Mouse (Mus musculus): ENCODE measurements around the gene March5.
"Not testable (repeated sequence)": the region's sequence is repeated elsewhere in the genome, so short reads cannot be mapped to it uniquely, and the experiment has no call there.

March5 gene

DNA sequence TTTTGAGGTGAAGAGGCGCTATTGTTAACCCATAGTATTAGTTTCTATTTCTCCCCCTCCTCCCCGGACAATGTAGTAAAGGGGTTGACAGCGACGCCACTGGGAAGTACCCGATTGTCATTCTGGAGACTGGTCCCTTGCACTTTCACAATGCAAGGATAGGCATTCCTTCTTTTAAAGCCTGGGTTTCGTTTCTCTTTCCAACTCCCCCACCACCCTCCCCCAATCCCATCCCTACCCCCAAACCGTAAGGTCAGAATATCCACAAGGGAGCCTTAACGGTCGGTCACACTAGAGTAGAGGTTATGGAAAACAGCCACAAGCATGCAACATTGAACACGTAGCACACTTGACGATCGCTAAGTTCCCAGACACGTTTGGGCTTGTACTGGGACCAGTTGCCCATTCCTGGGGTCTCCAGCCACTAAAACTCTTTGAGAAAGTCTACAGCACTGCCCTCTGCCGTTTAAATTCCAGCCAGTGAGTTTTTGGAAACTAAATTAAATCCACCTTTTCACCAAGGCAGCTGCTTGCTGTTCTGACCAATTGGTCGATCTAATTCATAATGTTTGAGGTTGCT, 923 bp downstream of the March5 start, which contains the start of gene Cpeb3:
Gene Cpeb3 (minus strand): TSS at position 426 of the 580 bp plus-strand sequence.
- DNase-seq (ENCODE audit: low read depth in 1 of 2, low spot score in 2 of 2): peak in 1 of 2 experiments; percentile 19

DNA sequence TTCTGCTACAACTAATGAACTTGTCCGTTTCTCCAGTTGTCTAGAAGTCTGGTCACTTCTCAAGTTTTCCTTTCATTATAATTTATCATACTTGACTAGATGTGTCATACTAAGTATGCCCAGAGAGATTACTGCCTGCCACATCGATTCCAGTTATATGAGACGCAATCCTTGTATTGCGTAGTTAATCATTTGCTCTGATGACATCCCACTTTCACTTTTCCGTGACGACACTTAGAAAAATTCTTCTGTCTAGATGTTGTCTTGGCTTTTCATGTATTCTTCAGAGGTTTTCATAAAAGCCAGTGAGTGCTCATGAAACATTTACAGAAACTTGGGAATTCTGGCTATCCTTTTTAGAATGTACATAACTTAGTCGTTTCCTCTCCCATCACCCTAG, 1.6 kb downstream of the March5 start:
- no peak for DNase-seq (ENCODE audit: low read depth in 1 of 2, low spot score in 2 of 2)

DNA sequence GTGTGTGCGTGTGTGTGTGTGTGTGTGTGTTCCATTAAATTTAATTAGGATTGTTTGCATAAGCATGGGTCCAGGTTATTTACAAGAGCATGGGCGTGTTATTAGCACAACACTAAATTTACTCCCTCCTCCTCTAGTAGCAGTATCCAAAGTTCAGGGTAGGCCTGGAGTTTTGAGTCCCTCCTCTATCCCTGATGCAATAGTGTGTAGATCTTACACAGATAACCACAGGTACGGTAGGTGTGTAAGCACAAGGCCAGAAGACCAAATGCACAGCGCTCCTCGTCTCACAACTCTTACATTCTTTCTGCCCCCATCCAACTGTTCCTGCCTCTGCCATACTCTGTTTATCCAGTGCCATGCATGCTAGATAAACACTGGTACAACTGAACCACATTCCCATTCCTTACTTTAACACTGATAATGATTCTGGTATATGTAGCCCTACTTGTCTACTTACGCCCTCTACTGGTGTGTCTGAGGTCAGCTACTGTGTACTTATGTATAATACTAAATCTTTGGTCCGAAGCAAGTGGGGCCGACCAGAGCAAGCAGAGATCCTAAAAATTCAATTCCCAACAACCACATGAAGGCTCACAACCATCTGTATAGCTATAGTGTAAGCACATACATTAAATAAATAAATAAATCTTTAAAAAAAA, 2.3 kb downstream of the March5 start:
- DNase-seq (ENCODE audit: low read depth in 1 of 2, low spot score in 2 of 2): no peak

DNA sequence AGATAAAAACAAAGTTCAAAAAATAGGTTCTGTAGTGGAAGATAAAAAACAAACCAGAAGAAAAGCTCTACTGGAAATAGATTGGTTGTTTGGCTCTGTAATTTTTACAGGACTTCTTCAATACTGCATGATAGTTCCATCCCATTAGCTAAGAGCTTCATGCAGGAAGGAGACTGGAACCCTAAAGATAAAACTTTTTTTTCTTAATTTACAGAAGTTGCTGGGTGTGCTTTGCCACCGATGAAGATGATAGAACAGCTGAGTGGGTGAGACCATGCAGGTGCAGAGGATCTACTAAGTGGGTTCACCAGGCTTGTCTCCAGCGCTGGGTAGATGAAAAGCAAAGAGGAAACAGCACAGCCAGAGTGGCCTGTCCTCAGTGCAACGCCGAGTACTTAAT, 3.1 kb downstream of the March5 start:
- no peak for DNase-seq (ENCODE audit: low read depth in 1 of 2, low spot score in 2 of 2)

DNA sequence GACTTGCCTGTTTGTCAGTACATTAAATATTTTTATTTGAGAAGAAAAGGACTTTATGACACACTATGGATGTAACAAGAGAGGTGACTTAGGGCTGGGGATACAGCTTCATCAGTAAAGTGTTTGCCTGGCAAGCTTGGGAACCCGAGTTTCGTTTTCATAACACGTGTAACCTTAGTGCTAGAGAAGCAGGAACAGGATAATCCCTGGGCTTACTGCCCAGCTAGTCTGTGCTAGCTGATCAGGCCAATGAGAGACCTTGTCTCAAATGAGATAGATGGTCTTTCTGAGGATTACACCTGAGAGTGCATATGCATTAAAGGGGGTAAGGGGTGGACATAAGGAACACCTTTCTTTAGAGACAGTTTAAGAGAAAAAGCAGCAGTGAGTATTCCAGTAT, 4.1 kb downstream of the March5 start:
- DNase-seq (ENCODE audit: low read depth in 1 of 2, low spot score in 2 of 2): no peak

DNA sequence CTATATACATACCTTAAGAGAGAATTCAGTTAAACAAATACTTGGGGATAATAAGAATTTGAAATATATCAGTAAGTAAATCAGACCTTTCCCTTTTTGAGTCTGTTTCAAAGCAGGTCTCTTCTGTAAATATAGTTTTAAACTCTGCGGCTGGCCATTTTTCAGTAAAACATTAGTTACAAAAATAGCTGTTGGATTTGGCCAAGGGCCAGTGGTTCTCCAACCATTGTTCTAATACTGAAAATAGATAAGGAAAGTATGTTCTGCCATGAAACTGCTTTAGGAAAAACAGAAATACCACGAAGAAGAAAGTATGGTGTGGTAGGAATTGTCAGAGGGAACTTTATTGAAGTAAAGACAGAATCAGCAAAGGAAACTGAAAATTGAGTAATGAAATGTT, 7.4 kb downstream of the March5 start:
- DNase-seq (ENCODE audit: low read depth in 1 of 2, low spot score in 2 of 2): no peak

DNA sequence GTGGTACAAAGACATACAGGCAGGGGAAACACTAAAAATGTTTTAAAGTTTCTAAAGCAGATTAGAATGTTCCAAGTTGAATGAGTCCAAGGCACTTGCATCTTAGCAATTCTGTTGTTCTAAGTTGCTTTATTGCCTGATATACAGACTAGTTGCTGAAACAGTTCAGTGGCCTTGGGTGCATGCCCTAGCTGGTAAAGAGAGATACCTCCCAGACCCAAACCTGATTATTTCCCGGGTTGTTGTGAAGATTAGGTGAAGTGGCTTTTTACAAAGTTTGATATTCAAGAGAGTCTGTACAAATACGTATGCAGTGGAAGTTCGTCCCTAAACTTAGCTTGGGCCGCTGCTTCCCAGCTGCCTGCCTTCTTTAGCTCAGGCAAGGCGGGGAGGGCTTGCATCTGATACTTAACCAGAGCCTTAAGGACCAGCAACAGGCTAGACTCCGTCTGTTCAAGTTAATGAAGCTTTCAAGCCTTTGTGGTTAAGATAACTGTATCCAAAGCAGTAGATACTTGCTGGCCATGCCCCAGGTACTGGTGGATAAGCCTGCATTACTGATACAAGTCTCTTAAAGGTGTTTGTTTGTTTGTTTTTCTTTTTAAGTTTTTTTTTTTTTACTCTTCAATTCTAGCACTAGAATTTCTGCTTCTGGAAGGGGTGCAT, 18.0 kb downstream of the March5 start:
- no peak for DNase-seq (ENCODE audit: low read depth in 1 of 2, low spot score in 2 of 2)

DNA sequence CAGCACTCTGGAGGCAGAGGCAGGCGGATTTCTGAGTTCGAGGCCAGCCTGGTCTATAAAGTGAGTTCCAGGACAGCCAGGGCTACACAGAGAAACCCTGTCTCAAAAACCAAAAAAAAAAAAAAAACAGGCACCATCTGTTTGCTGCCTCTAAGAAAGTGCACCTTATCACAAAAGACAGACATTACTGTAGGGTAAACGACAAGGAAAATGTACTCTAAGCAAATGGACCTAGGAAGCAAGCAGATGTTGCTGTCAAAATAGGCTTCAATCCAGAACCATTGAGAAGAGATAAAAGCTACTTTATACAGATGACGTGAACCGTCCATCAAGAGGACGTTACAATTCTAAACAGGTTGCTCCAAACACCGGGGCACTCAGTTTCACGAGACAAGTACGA, 25.3 kb downstream of the March5 start:
- not testable (repeated sequence) for DNase-seq (ENCODE audit: low read depth in 1 of 2, low spot score in 2 of 2)

DNA sequence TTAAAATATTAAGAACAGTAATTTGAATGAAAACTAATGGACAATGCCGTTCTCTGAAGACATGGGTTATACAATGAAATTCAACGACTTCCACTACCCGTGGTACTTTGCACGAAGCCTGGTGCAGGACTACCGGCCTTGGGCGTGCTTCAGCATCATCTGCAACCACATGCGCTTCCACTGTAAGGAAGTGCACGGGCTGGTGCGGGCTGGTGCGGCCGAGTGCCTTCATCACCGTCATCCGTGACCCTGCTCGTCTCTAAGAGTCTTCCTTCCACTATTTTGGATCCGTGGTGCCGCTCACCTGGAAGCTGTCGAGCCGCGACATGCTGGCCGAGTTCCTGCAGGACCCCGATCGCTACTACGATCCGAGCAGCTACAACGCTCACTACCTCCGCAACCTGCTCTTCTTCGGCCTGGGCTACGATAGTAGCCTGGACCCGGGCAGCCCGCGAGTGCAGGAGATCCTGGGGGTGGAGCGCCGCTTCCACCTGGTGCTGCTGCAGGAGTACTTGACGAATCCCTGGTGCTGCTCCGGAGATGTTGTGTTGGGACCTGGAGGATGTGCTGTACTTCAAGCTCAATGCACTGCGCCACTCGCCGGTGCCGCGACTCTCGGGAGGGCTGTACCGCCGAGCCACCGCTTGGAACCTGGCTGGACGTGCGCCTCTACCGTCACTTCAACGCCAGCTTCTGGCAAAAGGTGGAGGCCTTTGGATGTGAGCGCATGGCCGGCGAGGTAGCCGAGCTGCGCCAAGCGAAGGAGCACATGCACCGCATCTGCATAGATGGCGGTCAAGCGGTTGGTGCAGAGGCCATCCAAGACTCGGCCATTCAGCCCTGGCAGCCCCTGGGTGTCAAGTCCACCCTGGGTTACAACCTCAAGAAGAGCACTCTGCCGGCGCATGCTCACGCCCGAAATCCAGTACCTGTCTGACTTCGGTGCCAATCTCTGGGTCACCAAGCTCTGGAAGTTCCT, 26.5 kb downstream of the March5 start:
- no peak for DNase-seq (ENCODE audit: low read depth in 1 of 2, low spot score in 2 of 2)

DNA sequence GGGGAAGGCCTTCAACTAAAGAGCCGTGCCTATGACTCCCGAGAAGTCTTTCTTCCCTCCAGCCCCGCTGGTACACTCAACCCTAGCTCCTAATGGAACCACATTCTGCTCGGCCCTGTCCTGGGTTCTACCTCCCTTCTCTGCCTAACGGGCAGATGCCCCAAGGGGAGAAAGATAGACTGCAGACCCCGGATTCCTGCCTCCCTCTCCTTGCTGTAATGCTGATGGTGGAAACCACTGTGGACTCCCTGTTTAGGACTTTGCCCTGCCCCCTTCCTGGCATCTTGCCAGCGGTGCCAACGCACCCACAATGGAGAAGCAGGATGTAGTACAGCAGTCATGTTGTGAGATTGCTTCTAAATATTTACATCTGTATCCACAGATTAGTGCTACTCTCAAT, 28.5 kb downstream of the March5 start:
- DNase-seq (ENCODE audit: low read depth in 1 of 2, low spot score in 2 of 2): no peak

DNA sequence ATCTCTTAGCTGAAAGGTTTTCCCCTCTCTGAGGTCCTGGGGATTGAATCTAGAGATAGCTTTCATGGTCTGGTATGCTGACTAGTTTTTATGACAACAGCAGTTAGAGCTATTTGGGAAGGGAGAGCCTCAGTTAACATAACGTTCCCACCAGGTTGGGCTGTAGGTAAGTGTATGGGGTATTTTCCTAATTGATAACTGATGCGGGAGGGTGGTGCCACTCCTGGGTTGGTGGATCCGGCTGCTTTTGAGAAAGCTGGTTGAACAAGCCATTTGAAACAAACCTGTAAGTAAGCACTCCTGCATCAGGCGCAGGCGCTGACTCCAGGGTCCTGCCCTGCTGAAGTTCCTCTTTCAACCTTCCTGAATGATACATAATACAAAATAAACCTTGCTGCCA, 30.0 kb downstream of the March5 start:
- DNase-seq (ENCODE audit: low read depth in 1 of 2, low spot score in 2 of 2): no peak

DNA sequence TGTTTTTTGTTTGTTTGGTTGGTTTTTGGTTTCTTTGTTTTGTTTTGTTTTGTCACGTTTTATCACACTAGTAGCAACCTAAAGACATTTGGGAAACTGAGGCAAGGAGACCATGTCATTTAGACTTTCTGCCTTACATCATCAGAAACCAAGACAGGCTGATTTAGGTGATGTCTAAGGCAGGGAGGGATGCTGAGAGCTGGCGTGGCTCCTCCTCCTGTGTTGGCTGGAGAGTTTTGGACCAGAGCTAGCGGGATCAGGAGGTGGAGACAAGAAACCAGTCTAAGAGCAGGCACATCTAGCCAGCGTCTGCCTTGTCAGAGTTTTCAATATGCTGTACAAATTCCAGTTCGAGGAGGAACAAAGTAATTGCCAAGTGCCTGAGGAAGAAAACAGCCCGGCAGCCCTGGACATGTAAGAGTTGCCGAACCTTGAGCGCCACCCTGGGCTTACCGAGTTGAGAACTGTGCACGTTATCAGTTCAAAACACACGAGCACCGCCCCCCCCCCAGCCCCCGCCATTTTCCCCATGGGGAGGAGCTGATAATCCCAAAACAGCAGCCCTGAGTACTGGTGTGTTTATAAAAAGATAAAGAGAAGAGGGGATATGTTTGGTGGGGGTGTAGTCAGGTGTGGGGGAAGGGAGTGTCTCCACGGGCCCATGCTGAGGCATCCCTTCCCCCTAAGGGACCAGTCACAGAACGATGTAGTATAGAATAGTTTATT, 30.5 kb downstream of the March5 start:
- DNase-seq (ENCODE audit: low read depth in 1 of 2, low spot score in 2 of 2): no peak

DNA sequence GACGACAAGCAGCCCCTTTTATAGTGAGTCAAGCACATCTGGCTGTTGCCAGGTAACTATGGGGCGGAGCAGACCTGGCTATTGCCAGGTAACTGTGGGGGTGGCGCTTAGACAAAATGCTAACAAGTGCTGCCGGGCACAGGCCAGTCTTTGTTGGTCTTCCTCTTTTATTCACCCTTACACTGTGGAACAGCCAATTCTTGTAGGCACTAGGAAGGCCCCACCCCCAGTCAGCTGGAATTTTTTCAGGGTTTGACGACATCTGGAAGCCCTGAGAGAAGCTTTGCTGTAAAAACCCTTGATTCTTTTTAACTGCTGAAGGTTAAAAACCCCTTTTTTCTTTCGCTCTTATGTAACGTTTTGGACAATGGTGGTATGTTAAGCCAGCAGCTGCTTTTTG, 31.3 kb downstream of the March5 start:
- DNase-seq (ENCODE audit: low read depth in 1 of 2, low spot score in 2 of 2): no peak

DNA sequence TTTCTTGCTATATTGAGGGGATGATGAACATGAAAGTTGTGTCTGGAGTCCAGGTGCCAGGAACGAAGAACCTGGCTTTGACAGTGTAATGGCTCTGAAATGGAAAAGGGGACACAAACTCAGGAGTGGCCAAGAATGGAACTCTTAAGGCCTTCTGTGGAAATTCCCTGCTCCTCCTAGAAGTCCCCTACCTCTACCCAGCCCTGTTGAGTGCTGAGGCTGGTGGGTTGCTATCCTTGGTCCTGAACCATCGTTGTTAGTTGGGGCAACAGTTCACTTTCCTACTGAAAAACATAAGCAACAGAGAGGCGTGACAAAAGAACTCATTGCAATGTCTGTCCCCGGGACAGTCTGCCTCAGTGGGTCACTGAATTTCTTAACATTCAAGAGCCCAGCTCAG, 31.8 kb downstream of the March5 start:
- DNase-seq (ENCODE audit: low read depth in 1 of 2, low spot score in 2 of 2): no peak

DNA sequence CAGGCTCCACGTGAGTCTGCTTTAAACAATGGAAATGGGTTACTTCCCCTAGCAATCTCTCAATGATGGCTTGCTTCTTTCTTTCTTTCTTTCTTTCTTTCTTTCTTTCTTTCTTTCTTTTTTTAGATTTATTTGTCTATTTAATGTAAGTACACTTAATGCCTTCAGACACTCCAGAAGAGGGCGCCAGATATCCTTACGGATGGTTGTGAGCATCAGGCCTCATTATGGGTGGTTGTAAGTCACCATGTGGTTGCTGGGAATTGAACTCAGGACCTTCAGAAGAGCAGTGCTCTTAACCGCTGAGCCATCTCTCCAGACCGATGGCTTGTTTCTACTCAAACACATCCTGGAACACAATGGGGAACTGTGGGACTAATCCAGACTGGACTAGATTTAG, 33.9 kb downstream of the March5 start:
- DNase-seq (ENCODE audit: low read depth in 1 of 2, low spot score in 2 of 2): no peak

DNA sequence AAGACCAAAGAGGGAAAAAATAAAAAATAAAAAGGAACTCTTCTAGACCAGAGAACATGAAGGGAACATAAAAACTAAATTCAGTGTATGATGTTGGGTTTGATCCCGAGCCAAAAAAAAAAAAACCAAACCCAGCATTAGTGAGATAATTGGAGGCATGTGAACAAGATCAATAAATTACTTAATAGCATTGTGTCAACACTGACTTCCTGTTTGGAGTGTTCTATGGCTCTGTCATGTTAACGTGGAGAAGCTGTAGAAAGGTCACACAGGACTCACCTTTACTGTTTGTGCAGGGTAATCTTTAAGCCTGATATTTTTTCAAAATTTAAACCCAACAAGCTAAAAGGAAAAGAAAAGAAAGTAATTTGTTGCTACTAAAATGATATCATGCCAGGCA, 35.4 kb downstream of the March5 start:
- no peak for DNase-seq (ENCODE audit: low read depth in 1 of 2, low spot score in 2 of 2)

DNA sequence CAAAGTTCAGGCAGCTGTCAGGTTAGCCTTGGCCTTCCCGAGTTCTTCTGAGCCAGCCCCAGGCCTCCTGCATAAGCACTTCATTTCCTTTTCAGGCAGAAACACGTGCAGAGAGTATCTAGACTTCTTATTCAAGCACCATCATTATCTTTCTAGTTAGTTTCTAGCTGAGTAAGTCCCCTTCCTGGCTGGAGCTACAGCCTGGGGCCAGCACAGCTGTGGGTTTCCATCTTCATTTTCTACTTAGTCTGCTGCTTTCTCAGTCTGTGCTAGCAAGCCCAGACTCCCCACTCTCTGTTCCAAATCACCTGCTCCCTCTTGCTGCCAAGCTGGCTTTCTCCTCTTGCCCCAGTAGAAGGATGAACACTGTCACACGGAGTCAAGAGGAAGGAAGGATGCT, 39.5 kb downstream of the March5 start:
- no peak for DNase-seq (ENCODE audit: low read depth in 1 of 2, low spot score in 2 of 2)

DNA sequence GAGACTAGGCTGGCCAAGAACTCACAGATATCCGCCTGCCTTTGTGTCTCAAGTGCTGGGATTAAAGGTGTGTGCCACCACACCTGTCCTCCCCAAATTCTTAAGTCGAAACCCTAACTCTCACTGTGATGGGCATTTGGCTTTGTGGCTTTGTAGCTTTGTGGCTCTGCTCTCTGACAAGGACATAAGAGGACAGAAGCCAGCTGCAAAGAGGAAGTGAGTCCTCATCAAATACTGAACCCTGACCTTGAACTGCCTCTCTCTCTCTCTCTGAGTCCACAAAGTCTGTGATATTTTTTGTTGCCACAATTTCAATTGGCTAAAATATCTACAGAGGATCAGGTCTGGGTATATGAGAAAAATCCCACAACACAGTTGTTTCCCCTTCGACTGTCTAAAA, 40.9 kb downstream of the March5 start:
- no peak for DNase-seq (ENCODE audit: low read depth in 1 of 2, low spot score in 2 of 2)

DNA sequence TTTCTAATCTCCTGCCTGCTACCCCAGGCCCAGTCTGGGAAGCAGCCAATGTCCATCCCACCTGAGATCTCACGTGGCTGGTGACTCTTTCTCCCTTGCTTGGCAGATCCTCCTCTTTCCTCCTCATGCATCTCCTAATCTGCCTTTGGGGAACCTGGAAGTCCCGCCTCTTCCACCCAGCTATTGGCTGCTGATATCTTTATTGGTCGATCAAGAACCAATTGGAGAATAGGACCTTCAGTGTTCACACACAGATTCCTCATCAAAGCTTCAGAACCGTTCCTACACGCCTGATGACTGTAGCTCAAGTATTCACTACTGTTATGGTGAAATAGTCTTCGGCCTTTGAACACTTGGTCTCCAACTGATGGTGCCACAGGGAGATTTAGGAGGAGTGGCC, 44.8 kb downstream of the March5 start:
- DNase-seq (ENCODE audit: low read depth in 1 of 2, low spot score in 2 of 2): no peak

DNA sequence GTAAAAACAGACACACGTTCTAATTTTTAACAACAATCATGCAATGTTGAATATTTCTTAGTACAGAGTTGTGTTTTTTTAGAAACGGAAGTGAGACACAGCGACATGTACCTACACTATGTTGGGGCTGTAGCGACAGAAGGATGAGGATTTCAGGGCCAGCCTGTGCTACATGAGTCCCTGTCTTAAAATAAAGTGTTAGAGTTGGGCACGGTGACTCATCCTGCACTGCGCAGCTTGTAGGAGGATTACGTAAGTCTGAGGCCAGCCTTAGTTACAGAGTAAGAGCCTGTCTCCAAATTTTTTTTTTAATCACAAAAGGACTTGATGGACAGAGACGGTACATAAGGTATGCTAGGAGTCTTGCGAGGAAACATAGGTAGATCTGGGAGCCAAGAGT, 48.0 kb downstream of the March5 start:
- no peak for DNase-seq (ENCODE audit: low read depth in 1 of 2, low spot score in 2 of 2)

DNA sequence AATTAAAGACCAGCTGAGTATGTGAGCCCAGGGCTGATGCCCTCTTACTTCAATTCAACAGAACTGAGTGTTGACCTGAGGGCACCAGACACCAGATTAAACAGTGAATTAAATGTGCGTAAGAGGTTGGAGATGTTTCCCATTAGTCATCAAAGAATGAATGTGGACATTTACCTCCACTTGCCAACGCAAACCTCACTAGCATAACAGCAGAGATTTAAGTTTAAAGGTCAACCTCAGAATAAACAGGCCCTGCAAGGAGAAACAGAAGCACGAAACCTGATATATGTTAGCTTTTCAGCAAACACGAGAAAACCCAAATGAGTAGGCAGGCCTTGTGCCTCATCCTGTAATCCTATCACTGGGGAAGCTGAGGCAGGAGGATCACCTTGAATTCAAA, 55.0 kb downstream of the March5 start:
- no peak for DNase-seq (ENCODE audit: low read depth in 1 of 2, low spot score in 2 of 2)
